ENCODE assay signal across 16 mouse cellular contexts in genomic region chr11:116998935-116999334, GRCm38 (mm10).
DNase-seq lines count a peak whose midpoint lies in the region; TF ChIP-seq lines count a peak whose summit lies in the region.
"Had no signal": no experiment of that assay in that cellular context is flagged by ENCODE, and none has a peak within 500 bp of the region (broad histone marks: within the 10 kb centered on the region; RNA-seq: fewer than 3 reads in every experiment).

No protein-coding gene starts in this region.

- no peak overlapping the region for H3K4me3 ChIP-seq in layer of hippocampus, adult 2 months
- H3K4me3 ChIP-seq in ES-Bruce4 (ENCODE audit: low read depth, low read length) = no peak overlapping the region
- H3K4me3 ChIP-seq: heart, embryonic 10.5 days; hindbrain, embryonic 15.5 days; kidney, embryonic 15.5 days; limb, embryonic 15.5 days had no signal

- H3K36me3 ChIP-seq in ES-Bruce4 (ENCODE audit: control insufficient read depth, insufficient read depth, low read length, poor library complexity, severe bottlenecking) = no peaks in the 10 kb centered on the region
- H3K36me3 ChIP-seq: heart, embryonic 10.5 days; hindbrain, embryonic 15.5 days; kidney, embryonic 15.5 days; limb, embryonic 15.5 days had no signal

- no peaks in the 10 kb centered on the region for H3K27me3 ChIP-seq in ES-Bruce4 (ENCODE audit: control insufficient read depth, insufficient read depth, low read length, poor library complexity, severe bottlenecking)
- H3K27me3 ChIP-seq: hindbrain, embryonic 15.5 days had no signal

- H3K27ac ChIP-seq in layer of hippocampus, adult 2 months = no peak overlapping the region
- H3K27ac ChIP-seq in ES-Bruce4 (ENCODE audit: insufficient read depth, low read length) = no peak overlapping the region
- H3K27ac ChIP-seq: heart, embryonic 10.5 days; hindbrain, embryonic 15.5 days; kidney, embryonic 15.5 days; limb, embryonic 15.5 days had no signal

- no peak for TF ChIP-seq EP300 in ES-Bruce4 (IDR thresholded peaks at IDR 0.05; ENCODE audit: insufficient read depth, low read depth, low read length)

- no peak for TF ChIP-seq POLR2A in ES-Bruce4 (IDR thresholded peaks at IDR 0.05; ENCODE audit: insufficient read depth, low read length)
- TF ChIP-seq POLR2A in brain, embryonic 14.5 days (IDR thresholded peaks at IDR 0.05; ENCODE audit: borderline replicate concordance, extremely low read depth, insufficient read depth, insufficient read length, poor library complexity, severe bottlenecking) = no peak

- peak; percentile 55 for TF ChIP-seq CTCF in layer of hippocampus, adult 2 months (conservative IDR thresholded peaks at IDR 0.05)
- peak; percentile 76 for TF ChIP-seq CTCF in ES-Bruce4 (IDR thresholded peaks at IDR 0.05; ENCODE audit: low read depth, low read length)
- peak; percentile 42; the same call in 1 of the 2 replicates for TF ChIP-seq CTCF in brain, embryonic 14.5 days (IDR thresholded peaks at IDR 0.05; ENCODE audit: borderline replicate concordance, extremely low read depth, insufficient read depth, insufficient read length)

- no peak for DNase-seq in layer of hippocampus, adult 2 months (ENCODE audit: low spot score in 2 of 2)
- no peak for DNase-seq in layer of hippocampus, postnatal 36 days
- peak; percentile 32 for DNase-seq in A20 (ENCODE audit: low read depth, low spot score)
- no peak for DNase-seq in brain, embryonic 14.5 days (ENCODE audit: low read depth)
- no peak for DNase-seq in spleen, postnatal 4 days (ENCODE audit: low spot score in 2 of 2)
- no peak for DNase-seq in ovary, postnatal 14 days (ENCODE audit: low spot score)
- DNase-seq in adipocyte (ENCODE audit: low spot score) = no peak
- DNase-seq: cerebellum, adult 11-12 months; gastrocnemius, postnatal 36 days; heart, postnatal 14 days; lung, postnatal 10 days had no signal

- H3K4me1 ChIP-seq in ES-Bruce4 (ENCODE audit: control insufficient read depth, insufficient read depth, low read length) = peaks cover 19% of the 10 kb centered on the region

- no peak overlapping the region for H3K9ac ChIP-seq in ES-Bruce4 (ENCODE audit: low read depth, poor library complexity, severe bottlenecking)
- H3K9ac ChIP-seq: hindbrain, embryonic 15.5 days; kidney, embryonic 15.5 days; limb, embryonic 15.5 days had no signal

- no peaks in the 10 kb centered on the region for H3K9me3 ChIP-seq in ES-Bruce4 (replicated peaks; ENCODE audit: control insufficient read depth, insufficient read depth, low read length, poor library complexity, severe bottlenecking)
- H3K9me3 ChIP-seq: heart, embryonic 10.5 days; hindbrain, embryonic 15.5 days; kidney, embryonic 15.5 days; limb, embryonic 15.5 days had no signal
